Mouse (Mus musculus): ENCODE results near the gene Thoc2. TPM values are rescaled to one million over a fixed set of nuclear protein-coding genes. Genes with fewer than 3 reads are reported as not detected.
A peak's percentile ranks its signal among the peaks of the same experiment; 100 is the strongest.
"Not testable (repeated sequence)": the region's sequence is repeated elsewhere in the genome, so short reads cannot be mapped to it uniquely, and the experiment has no call there.

Thoc2 gene
- 10 to 100 TPM; 19.1 to 20.8 TPM for total RNA-seq (2021)
- long read RNA-seq, experiment 1, partial matches to known transcripts: 1 of 2 reads
- long read RNA-seq, experiment 1, other reads (novel, unspliced or antisense): 1 of 2 reads
- long read RNA-seq, experiment 2, partial matches to known transcripts: 1 of 3 reads
- long read RNA-seq, experiment 2, other reads (novel, unspliced or antisense): 2 of 3 reads

DNA sequence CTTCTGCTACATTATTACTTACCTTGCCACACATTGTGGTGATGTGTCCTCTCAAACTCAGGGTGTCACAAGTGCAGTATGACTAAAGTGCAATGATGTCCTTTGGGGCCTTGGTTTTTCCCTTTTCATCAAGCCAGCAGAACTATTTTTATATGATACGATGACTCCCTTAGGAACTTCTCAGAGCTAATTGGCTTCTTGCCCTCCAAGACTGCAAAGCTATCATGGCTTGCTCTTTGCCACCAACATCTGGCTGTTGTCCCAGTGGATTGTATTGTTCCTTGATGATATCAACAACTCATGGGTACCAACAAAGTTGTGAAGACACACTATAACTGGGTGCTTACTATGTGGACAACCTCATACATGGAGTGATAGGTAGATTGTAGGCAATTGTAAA, at the start of gene Thoc2:
Gene Thoc2, minus strand, starts transcription at position 101 of the 400 bp plus-strand sequence.
- no peak for DNase-seq

DNA sequence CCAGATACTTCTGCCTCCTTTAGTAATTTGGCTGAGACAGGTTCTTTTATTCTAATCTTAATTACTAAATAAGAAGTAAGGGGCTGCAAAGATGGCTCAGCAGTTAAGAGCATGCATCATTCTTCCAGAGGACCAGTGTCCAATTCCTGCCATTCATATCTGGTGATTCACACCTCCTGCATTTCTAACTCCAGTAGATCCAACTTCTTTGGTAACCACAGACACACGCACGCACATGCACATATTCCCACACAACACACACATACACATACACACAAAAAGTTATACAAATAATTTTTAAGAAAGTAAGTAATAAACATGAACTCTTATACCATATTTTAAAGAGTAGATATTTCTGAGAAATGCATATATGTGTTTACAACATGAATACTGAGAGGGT, 49.6 kb upstream of the Thoc2 start:
- no peak for DNase-seq

DNA sequence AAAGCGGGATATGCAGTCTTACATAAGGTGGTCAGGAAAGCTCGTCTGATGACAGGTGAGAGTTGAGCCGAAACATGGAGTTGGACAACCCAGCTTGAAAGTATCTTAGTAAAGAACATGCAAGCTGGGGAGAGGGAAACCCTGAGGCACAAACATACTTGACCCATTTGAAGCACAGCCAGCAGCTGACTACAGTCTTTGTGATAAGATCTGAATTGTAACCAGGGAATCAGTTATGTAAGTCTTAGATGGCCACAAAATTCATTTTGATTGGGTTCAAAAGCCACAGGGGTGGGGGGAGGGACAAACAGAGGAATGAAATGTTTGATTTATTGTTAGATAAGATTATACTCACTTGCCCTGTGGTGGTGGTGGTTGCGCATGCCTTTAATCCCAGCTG, 48.9 kb upstream of the Thoc2 start:
- no peak for DNase-seq

DNA sequence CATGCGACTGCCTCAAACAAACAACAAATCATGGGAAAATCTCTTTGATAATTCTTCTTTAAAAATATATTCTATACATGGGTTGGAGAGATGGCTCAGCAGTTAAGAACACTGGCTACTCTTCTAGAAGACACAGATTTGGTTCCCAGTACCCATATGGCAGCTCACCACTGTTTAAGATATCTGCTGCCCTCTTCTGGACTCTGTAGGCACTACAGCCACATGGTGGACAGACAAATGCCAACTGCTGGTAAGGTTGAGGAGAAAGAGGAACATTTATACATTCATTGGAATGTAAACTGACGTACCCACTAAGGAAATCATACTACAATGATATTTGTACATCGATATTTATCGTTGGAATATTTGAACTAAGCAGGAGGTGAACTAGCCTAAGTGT, 36.7 kb upstream of the Thoc2 start:
- DNase-seq: no peak

DNA sequence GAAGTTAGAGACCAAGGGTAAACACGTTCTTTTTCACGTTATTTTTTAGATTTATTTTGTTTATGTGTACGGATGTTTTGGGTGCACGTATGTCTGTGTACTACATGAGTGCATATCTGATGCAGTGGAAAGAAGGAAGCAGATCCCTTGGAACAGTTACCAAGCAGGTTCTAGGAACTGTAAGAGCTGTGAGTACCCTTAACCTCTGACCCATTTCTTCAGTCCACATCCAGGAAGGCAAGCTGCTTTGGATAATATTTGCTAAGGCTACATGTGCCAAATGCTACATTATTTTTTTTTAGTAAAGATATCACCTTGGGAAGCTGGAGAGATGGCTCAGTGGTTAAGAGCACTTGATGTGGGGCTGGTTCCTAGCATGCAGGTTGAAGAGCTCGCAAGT, 21.4 kb upstream of the Thoc2 start:
- no peak for DNase-seq

DNA sequence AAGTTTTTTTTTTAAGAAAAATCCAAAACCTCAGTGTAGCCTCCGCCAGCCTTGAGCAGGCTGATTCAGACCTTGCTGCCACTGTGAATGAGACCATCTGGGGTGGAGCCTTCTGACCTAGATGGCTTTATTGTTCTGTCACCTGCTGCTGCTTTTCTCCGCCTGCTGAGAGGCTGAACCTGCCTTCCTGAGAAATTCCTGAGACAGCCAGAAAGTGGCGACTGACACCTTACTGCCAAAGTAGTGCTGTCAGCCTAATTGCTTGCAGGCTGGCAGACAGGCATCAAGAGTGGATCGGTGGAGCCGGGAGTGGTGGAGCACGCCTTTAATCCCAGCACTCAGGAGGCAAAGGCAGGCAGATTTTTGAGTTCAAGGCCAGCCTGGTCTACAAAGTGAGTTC, 11.3 kb upstream of the Thoc2 start:
- not testable (repeated sequence) for DNase-seq

DNA sequence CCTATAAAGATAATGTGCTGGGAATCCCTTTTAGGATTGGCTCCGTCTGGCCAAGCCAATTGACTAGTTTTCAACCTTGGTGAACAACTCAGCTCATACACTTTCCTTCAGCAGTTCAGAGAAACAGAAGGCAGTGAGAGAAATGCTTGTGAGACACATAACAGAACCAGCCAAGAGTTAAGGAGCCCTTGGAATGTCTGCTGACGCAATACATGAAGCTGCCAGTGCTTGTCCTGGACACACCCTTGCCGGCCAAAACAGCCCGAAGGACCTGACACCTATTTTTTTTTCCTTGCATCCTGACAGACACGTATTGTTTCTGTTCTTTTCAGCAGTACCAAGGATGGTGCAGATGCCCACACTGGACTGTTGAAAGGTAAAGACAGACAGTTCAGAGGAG, 4.2 kb upstream of the Thoc2 start:
- no peak for DNase-seq

DNA sequence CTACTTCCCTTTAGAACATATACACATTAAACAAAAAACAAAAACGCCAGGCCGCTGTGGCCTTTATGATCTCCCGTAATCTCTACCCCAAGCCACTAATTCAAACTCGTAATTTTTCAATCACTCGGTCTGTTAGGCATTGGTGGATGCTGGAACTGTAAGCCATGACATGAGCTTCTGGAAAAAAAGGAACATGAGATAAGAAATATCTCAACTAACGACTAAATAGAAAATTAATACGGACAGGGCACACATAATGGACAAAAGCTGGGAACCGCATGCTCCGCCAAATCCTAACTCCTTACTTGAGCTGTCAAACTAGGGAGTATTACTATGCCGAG, 8.4 kb downstream of the Thoc2 start:
- no peak for DNase-seq

DNA sequence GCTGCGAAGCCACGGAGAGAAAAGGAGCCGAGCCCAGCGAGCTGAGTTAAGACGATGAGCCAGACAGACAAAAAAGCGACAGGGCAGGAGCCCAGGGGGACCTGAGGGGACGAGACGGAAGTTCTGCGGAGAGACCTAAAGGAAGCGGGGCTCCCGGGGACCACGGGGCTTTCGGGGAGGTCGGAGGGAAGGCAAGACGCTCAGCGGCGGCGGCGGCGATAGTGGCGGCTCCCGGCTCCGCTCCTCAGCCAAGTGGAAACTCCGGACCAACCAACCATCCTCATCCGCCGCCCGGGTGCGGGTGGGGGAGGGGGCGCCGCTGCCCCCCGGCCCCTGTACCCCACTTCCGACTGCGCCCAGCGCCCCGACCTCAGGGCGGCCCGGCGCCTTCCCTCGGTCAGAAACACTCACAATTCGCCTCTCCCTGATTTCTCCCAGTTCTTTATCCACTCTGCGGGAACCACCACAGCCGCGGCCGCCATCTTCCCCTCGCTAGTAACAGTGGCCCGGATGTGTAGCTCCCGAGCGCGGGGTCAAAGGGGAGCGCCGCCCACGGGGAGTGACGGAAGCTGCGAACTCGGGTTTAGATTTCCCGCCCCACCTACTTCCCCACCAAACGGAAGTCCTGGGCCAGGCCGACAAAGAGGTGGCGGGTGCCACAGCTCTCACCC, 8.9 kb downstream of the Thoc2 start:
- DNase-seq: peak; percentile 87

DNA sequence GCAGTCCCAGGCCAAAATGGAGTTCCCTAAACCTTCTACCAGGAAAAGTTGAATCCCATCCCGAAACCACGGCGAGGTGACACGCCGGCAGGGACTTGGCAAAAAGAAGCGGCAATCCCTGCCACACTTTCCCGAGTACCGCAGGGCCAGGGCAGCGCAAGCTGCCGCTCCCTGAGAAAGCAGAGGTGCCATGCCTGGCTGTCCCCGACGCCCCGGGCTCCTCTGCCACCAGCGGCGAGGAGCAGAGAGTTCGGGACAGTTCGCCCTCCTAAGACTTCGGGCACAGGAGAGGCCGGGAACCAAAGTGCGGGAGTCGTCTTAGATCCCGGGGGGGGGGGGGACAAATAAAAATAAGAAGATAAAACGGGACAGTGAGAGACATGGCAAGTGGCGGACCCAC, 9.5 kb downstream of the Thoc2 start:
- peak; percentile 8 for DNase-seq

DNA sequence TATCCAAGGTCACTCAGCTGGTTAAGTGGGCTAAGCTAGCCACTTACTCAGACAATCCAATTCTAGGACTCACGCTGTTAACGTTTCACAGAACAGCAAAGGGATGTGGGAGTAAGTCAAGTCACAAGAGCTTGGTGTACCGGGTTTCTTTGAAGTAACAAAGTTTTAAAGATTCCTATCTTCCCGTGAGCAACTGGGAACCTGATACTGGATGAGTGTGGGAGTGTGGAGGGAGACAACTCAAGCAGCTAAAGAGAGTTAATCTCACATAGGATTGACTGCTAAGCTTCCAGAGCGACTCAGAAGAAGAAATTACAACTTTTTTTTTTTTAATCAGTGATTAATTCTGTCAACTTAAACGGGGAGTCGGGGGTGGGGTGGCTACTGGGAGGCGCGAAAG, 10.0 kb downstream of the Thoc2 start:
- DNase-seq: no peak

DNA sequence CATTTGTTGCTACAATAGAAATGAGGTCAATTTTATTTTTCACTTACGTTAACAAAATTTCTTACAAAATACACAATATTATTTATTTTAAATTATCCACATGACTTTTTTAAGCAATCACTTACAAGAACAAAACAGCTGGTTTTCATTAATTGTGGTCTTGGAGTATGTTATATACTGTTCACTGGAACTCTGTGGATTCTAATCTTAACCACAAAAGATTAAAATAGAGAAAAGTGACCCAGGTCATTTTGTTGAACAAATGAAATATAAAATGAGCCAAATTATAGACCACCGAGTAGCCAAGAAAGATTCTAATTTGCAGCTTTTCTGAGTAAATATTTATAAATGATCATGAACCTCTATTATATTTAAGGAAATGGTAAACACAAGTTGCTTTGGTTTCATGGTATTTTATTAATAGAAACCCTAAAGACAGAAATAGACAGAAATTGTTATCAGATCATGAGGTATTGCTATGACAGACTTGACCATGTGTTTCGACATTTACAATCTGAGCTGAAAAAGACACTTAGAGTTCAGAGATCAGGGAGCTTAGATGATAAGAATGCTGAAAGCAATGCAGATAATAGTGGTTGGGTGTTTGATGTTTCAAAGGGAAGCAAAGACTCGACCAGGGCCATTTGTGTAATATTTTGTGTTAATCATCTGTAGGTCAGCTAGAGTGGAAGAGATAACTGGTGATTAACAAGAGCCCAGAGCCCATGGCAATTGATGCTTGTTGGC, 35.5 kb downstream of the Thoc2 start:
- no peak for DNase-seq

DNA sequence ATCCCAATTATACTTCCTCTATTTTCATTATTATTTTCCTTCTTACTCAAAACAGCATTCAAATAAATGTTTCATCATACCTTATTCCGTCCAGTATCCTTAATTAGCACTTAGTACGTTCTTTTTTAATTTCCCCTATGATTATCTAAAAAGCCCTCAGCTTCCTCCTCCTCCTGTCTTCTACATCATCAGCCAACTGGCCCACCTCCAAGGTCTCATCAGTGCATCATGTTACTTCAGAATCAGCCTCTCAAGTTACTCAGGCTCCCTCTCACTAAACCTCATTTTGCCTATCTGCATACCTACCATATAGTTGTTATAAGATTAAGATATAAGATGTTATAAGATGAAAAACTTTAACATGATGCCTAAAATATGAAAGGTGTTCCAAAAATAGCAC, 43.9 kb downstream of the Thoc2 start:
- DNase-seq: no peak

DNA sequence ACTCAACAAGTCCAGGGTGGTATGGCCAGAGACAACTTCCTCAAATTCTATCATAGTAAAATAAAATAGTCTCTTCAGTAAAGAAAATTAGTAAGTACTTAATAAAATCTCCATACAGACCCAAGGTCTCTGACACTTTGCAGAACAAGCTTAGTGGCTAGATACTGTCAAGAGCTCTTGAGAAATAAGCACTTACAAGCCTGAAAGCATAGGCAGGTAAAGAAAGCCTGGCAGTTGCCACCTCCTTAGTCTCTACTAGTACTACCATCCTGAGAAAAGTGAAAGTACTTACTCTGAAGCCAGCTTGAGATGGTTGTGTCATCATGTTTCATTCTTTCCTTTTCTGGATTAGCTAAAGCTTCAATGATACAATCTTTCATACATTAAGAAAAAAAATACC, 82.7 kb downstream of the Thoc2 start:
- DNase-seq: no peak

DNA sequence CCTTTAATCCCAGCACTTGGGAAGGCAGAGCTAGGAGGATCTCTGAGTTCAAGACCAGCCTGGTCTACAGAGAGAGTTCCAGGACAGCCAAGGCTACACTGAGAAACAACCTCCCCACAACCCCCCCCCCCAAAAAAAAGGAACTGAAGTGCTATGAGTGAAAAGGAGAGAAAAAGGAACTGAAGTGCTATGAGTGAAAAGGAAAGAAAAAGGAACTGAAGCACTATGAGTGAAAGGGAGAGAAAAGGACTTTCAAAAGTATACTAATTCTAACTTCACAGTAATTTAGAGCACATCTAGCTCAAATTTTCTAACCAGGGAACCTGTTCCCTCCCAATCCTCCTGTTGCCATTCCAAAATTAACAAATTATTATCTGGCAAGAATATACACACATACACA, 114.9 kb downstream of the Thoc2 start:
- no peak for DNase-seq

DNA sequence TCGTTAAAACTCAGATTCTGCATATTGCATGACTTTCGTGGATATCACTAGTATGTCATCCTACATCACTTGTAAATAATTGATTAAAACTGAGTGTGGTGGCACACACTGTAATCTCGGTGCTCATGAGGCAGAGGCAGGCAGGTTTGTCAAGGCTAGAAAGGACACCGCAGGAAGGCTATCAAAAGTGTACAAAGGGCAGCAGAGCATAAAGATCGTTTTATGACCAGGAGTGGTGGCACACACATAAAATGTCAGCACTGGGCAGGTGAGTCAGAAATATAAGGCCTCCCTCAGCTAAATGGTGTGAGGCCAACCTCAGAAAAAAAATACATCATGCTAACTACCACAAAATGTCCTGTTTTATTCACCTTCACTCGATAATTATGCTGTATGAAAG, 127.2 kb downstream of the Thoc2 start:
- no peak for DNase-seq

Small RNA genes within 50 kb of the gene (microRNA-seq; reads per million reads assigned to microRNA genes)
- gene Gm44490 (ENCODE audit: borderline replicate concordance in 2 of 2): 0 reads per million in 2 experiments

Other genes with a start within 250 kb of the Thoc2 start
- 10 to 100 TPM; 16.7 to 21.9 TPM for gene Xiap, start 139.0 kb upstream of the Thoc2 start, total RNA-seq (2021)
- gene Stag2, start 228.6 kb upstream of the Thoc2 start, total RNA-seq (2021): 10 to 100 TPM; 49.8 to 49.9 TPM

Data from gastrocnemius, postnatal 25 days (tissue).